Mouse (Mus musculus): ENCODE measurements around the gene Prf1.

DNA sequence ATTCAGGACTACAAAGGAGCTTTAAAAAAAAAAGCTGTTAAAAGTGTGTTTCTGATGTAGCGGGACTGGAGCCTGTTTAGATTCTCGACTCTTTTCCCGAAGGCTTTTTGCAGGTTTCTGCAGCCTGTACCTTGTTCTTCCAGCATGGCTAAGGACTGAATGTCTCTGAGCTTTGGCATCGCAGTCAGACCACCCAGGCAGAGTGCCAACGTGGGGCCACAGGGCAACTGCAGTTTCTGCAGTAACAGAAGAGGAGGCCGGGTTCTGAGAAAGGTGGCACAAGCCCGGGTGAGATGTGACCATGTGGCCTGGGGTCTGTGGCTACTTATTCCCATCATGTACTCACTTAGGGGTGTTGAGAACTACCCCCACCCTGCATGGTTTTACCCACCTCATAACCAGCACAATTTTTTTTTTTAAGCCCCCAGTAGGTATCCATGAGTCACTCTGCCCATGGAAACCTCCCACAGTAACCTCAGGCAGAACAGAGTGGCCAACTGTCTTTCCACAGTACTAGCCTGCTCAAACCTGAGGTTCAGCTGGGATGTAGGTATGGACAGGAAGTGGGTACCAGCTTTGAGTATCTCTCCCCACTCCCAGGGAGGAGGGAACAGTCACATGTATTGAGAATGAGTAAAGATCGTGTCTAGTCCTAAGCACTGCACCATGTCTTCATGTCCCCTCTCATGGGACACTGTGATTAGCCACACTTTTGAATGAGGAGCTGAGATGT lies 754 bp upstream of the Prf1 start:
- TF ChIP-seq POLR2A (IDR thresholded peaks at IDR 0.05; ENCODE audit: insufficient read depth, low read length) (no peak), CTCF (IDR thresholded peaks at IDR 0.05; ENCODE audit: low read depth, low read length) (no peak), EP300 (IDR thresholded peaks at IDR 0.05; ENCODE audit: insufficient read depth, low read depth, low read length) (no peak)
